Mouse (Mus musculus) heart, embryonic 11.5 days (tissue): ENCODE measurements around the gene Atoh8. TPM values are rescaled to one million over a fixed set of nuclear protein-coding genes. Genes with fewer than 3 reads are reported as not detected.

Experiments used
- ATAC-seq: fragments of 200-750 bp; cut with Nextera tagmentation; replicated peaks from 2 replicates; pipeline ENCODE4 v1.8.0; 2017; ENCODE audit warnings: moderate library complexity; ENCODE audit not compliant: insufficient number of reproducible peaks, low FRiP score, low TSS enrichment
- H3K27ac ChIP-seq: fragments of 300-500 bp; sonication (generic); 2 replicates; pipeline ENCODE4 v1.5.1; 2014; ENCODE audit warnings: mild to moderate bottlenecking, low read depth, low read length
- H3K27me3 ChIP-seq: fragments of 300-500 bp; sonication (generic); 2 replicates; pipeline ENCODE4 v1.6.1; 2014; ENCODE audit warnings: mild to moderate bottlenecking, low read length, mixed read lengths; ENCODE audit not compliant: control insufficient read depth, insufficient read depth
- H3K36me3 ChIP-seq: fragments of 300-500 bp; sonication (generic); 2 replicates; pipeline ENCODE4 v1.6.1; 2014; ENCODE audit warnings: mild to moderate bottlenecking, low read length, moderate library complexity, mixed read lengths; ENCODE audit not compliant: control insufficient read depth, insufficient read depth
- H3K4me1 ChIP-seq: fragments of 300-500 bp; sonication (generic); 2 replicates; pipeline ENCODE4 v1.6.1; 2014; ENCODE audit warnings: low read length; ENCODE audit not compliant: control insufficient read depth, insufficient read depth
- H3K4me2 ChIP-seq: fragments of 300-500 bp; sonication (generic); 2 replicates; pipeline ENCODE4 v1.6.1; 2014; ENCODE audit warnings: mild to moderate bottlenecking, moderate library complexity
- H3K4me3 ChIP-seq: fragments of 300-500 bp; sonication (generic); 2 replicates; pipeline ENCODE4 v1.5.1; 2014; ENCODE audit warnings: low read depth, low read length
- H3K9ac ChIP-seq: fragments of 300-500 bp; sonication (generic); 2 replicates; pipeline ENCODE4 v1.6.1; 2014; ENCODE audit warnings: mild to moderate bottlenecking, low read depth, low read length, moderate library complexity
- H3K9me3 ChIP-seq: fragments of 300-500 bp; sonication (generic); replicated peaks from 2 replicates; pipeline ENCODE4 v1.6.1; 2016; ENCODE audit warnings: low read length; ENCODE audit not compliant: control insufficient read depth
- WGBS: fragments of 180-500 bp; shearing (Covaris S2); extraction: QIAGEN DNeasy Blood & Tissue Kit; methylation state at CpG from one replicate; pipeline ENCODE4 v1.1.7; 2014; ENCODE audit not compliant: insufficient replicate concordance; 5-methylcytosine and 5-hydroxymethylcytosine counted together
- polyA plus RNA-seq: library from polyadenylated mRNA; unstranded; fragments of >200 nt; fragmentation: Nextera tagmentation; extraction: Ambion mirVana; gene quantifications from 2 replicates; pipeline ENCODE4 v1.2.1, GENCODE M21; 2014

Gene Atoh8
- polyA plus RNA-seq, 1 experiment from 2014 or later, result 11.8 TPM

- no peaks in the 10 kb centered on the region for H3K9me3 ChIP-seq
- H3K9ac ChIP-seq, result no peak overlapping the region
- no peak overlapping the region for H3K27ac ChIP-seq
- H3K27me3 ChIP-seq, result no peaks in the 10 kb centered on the region
- H3K4me2 ChIP-seq, result no peak overlapping the region
- H3K4me1 ChIP-seq, result peaks cover 26% of the 10 kb centered on the region
- H3K36me3 ChIP-seq, result no peaks in the 10 kb centered on the region
- no peak for ATAC-seq
- WGBS, result 62% methylated on average over 7 of the region's 7 CpGs
- H3K4me3 ChIP-seq, result no peak overlapping the region
These were observed 30.5 kb downstream of the Atoh8 start for GRCm38 (mm10) chr6:72204858-72205257.

- Histone ChIP-seq H3K4me1 (peaks cover 27% of the 10 kb centered on the region), H3K27ac (no peak overlapping the region), H3K9ac (no peak overlapping the region), H3K4me2 (no peak overlapping the region), H3K4me3 (no peak overlapping the region), H3K9me3 (no peaks in the 10 kb centered on the region), H3K36me3 (no peaks in the 10 kb centered on the region), H3K27me3 (no peaks in the 10 kb centered on the region)
- no peak for ATAC-seq
- WGBS, result 54% methylated on average over 5 of the region's 5 CpGs
These were observed 32.1 kb downstream of the Atoh8 start for GRCm38 (mm10) chr6:72203279-72203678.

- H3K4me1 ChIP-seq, result peaks cover 30% of the 10 kb centered on the region
- H3K4me2 ChIP-seq, result no peak overlapping the region
- WGBS, result 59% methylated on average over 5 of the region's 5 CpGs
- no peak overlapping the region for H3K4me3 ChIP-seq
- no peak overlapping the region for H3K9ac ChIP-seq
- no peaks in the 10 kb centered on the region for H3K9me3 ChIP-seq
- no peaks in the 10 kb centered on the region for H3K36me3 ChIP-seq
- H3K27ac ChIP-seq, result no peak overlapping the region
- ATAC-seq, result no peak
- H3K27me3 ChIP-seq, result no peaks in the 10 kb centered on the region
These were observed 32.6 kb downstream of the Atoh8 start for GRCm38 (mm10) chr6:72202732-72203131.

- 52% methylated on average over 11 of the region's 11 CpGs for WGBS
- no peak overlapping the region for H3K9ac ChIP-seq
- H3K4me3 ChIP-seq, result no peak overlapping the region
- peak; percentile 35 for ATAC-seq
- H3K36me3 ChIP-seq, result no peaks in the 10 kb centered on the region
- H3K9me3 ChIP-seq, result no peaks in the 10 kb centered on the region
- H3K27ac ChIP-seq, result peak overlapping the region; percentile 30; the same call in 1 of the 2 replicates
- H3K4me2 ChIP-seq, result no peak overlapping the region
- no peaks in the 10 kb centered on the region for H3K27me3 ChIP-seq
- H3K4me1 ChIP-seq, result peaks cover 30% of the 10 kb centered on the region
These were observed 34.7 kb downstream of the Atoh8 start for GRCm38 (mm10) chr6:72200595-72201256.

GRCm38 (mm10) chr6:72197515-72197914, 37.9 kb downstream of the Atoh8 start:
- no peak for ATAC-seq
- Histone ChIP-seq H3K27ac (no peak overlapping the region), H3K4me1 (peaks cover 18% of the 10 kb centered on the region), H3K36me3 (no peaks in the 10 kb centered on the region), H3K9ac (no peak overlapping the region), H3K4me2 (no peak overlapping the region), H3K9me3 (no peaks in the 10 kb centered on the region), H3K27me3 (no peaks in the 10 kb centered on the region), H3K4me3 (no peak overlapping the region)

- Histone ChIP-seq H3K4me1 (peaks cover 15% of the 10 kb centered on the region), H3K27me3 (no peaks in the 10 kb centered on the region), H3K9me3 (no peaks in the 10 kb centered on the region), H3K9ac (no peak overlapping the region), H3K4me2 (no peak overlapping the region), H3K4me3 (no peak overlapping the region), H3K27ac (no peak overlapping the region), H3K36me3 (no peaks in the 10 kb centered on the region)
- no peak for ATAC-seq
- WGBS, result 63% methylated on average over 3 of the region's 3 CpGs
These were observed 38.7 kb downstream of the Atoh8 start for GRCm38 (mm10) chr6:72196660-72197059.

GRCm38 (mm10) chr6:72190577-72190976, 44.8 kb downstream of the Atoh8 start:
- no peaks in the 10 kb centered on the region; the same call in 1 of the 2 replicates for H3K27me3 ChIP-seq
- no peaks in the 10 kb centered on the region for H3K36me3 ChIP-seq
- H3K9me3 ChIP-seq, result no peaks in the 10 kb centered on the region
- no peak overlapping the region for H3K9ac ChIP-seq
- no peak overlapping the region for H3K4me2 ChIP-seq
- peak; percentile 18; the same call in 1 of the 2 replicates for ATAC-seq
- H3K27ac ChIP-seq, result no peak overlapping the region
- 58% methylated on average over 5 of the region's 5 CpGs for WGBS
- H3K4me1 ChIP-seq, result peaks cover 18% of the 10 kb centered on the region
- H3K4me3 ChIP-seq, result no peak overlapping the region

- 31% methylated on average over 5 of the region's 6 CpGs for WGBS
- Histone ChIP-seq H3K9me3 (no peaks in the 10 kb centered on the region), H3K4me1 (peaks cover 18% of the 10 kb centered on the region), H3K4me2 (no peak overlapping the region), H3K27me3 (no peaks in the 10 kb centered on the region; the same call in 1 of the 2 replicates), H3K9ac (no peak overlapping the region), H3K4me3 (no peak overlapping the region), H3K36me3 (no peaks in the 10 kb centered on the region), H3K27ac (no peak overlapping the region)
- ATAC-seq, result no peak
These were observed 45.3 kb downstream of the Atoh8 start for GRCm38 (mm10) chr6:72190120-72190519.
